ENCODE assay signal across 8 mouse cellular contexts in genomic region chr8:70585258-70585652, GRCm38 (mm10). TPM values are rescaled to one million over a fixed set of nuclear protein-coding genes. Genes with fewer than 3 reads are reported as not detected.
DNase-seq lines count a peak whose midpoint lies in the region; ATAC-seq and TF ChIP-seq lines count a peak whose summit lies in the region.

No protein-coding gene starts in this region.

- H3K4me2 ChIP-seq in forebrain, postnatal 0 days (ENCODE audit: low read depth), result no peak overlapping the region
- H3K4me2 ChIP-seq in liver, embryonic 13.5 days, result no peak overlapping the region
- no peak overlapping the region for H3K4me2 ChIP-seq in neural tube, embryonic 11.5 days (ENCODE audit: low read depth)

- H3K4me3 ChIP-seq in thymus, adult 2 months (ENCODE audit: control insufficient read depth, insufficient read depth, low read length), result no peak overlapping the region
- H3K4me3 ChIP-seq in forebrain, postnatal 0 days (ENCODE audit: low read depth, low read length), result no peak overlapping the region
- H3K4me3 ChIP-seq in liver, embryonic 13.5 days (replicated peaks), result no peak overlapping the region
- H3K4me3 ChIP-seq in neural tube, embryonic 11.5 days (ENCODE audit: low read depth, low read length), result no peak overlapping the region

- no peaks in the 10 kb centered on the region for H3K4me1 ChIP-seq in thymus, adult 2 months (replicated peaks; ENCODE audit: control insufficient read depth, insufficient read depth, low read length)
- H3K4me1 ChIP-seq in forebrain, postnatal 0 days (ENCODE audit: insufficient read depth), result no peaks in the 10 kb centered on the region
- H3K4me1 ChIP-seq in liver, embryonic 13.5 days (replicated peaks), result no peaks in the 10 kb centered on the region
- H3K4me1 ChIP-seq in neural tube, embryonic 11.5 days (ENCODE audit: control insufficient read depth, insufficient read depth, low read length), result no peaks in the 10 kb centered on the region

- TF ChIP-seq POLR2A in thymus, adult 2 months (IDR thresholded peaks at IDR 0.05; ENCODE audit: control insufficient read depth, extremely low read depth, insufficient read depth, low read length, poor library complexity), result no peak

- H3K36me3 ChIP-seq in thymus, adult 2 months (ENCODE audit: control insufficient read depth, insufficient read depth, low read length), result peaks cover 30% of the 10 kb centered on the region
- peaks cover 69% of the 10 kb centered on the region for H3K36me3 ChIP-seq in forebrain, postnatal 0 days (ENCODE audit: insufficient read depth)
- peaks cover 99% of the 10 kb centered on the region for H3K36me3 ChIP-seq in liver, embryonic 13.5 days
- peaks cover 23% of the 10 kb centered on the region for H3K36me3 ChIP-seq in neural tube, embryonic 11.5 days (ENCODE audit: control insufficient read depth, insufficient read depth, low read length)

- peak; percentile 92 for TF ChIP-seq CTCF in thymus, adult 2 months (IDR thresholded peaks at IDR 0.05; ENCODE audit: borderline replicate concordance, control insufficient read depth, extremely low read depth, insufficient read depth, low read length, poor library complexity)
- TF ChIP-seq CTCF in forebrain, postnatal 0 days (IDR thresholded peaks at IDR 0.05; ENCODE audit: low read depth), result peak; percentile 74

- H3K27ac ChIP-seq in thymus, adult 2 months (ENCODE audit: control insufficient read depth, insufficient read depth, low read length), result no peak overlapping the region
- no peak overlapping the region for H3K27ac ChIP-seq in forebrain, postnatal 0 days (ENCODE audit: low read depth, low read length)
- no peak overlapping the region for H3K27ac ChIP-seq in liver, embryonic 13.5 days
- H3K27ac ChIP-seq in neural tube, embryonic 11.5 days (ENCODE audit: low read depth, low read length), result no peak overlapping the region

- no peak overlapping the region; the same call in 1 of the 2 replicates for H3K9ac ChIP-seq in forebrain, postnatal 0 days
- H3K9ac ChIP-seq in liver, embryonic 13.5 days, result no peak overlapping the region
- no peak overlapping the region for H3K9ac ChIP-seq in neural tube, embryonic 11.5 days (ENCODE audit: low read length)

- peak; percentile 83 for ATAC-seq in forebrain, postnatal 0 days
- ATAC-seq in liver, embryonic 13.5 days (ENCODE audit: low read depth), result 0 out of 2 replicates have a peak, but pooled peaks have one; percentile 2
- no peak for ATAC-seq in neural tube, embryonic 11.5 days (ENCODE audit: insufficient read depth, low FRiP score, low TSS enrichment)
- no peak for ATAC-seq in activated CD4-positive, CD25-positive, alpha-beta regulatory T cell, adult 4 months

- no peaks in the 10 kb centered on the region for H3K9me3 ChIP-seq in forebrain, postnatal 0 days (ENCODE audit: low read length)
- H3K9me3 ChIP-seq in liver, embryonic 13.5 days (replicated peaks), result no peaks in the 10 kb centered on the region
- H3K9me3 ChIP-seq in neural tube, embryonic 11.5 days (ENCODE audit: control insufficient read depth, low read length), result no peaks in the 10 kb centered on the region

- DNase-seq in thymus, adult 2 months, result peak; percentile 51
- DNase-seq in thymus, adult 18-20 months, result no peak
- DNase-seq in brain, adult 2 months (ENCODE audit: low read depth, low spot score), result peak; percentile 76
- peak; percentile 44 for DNase-seq in forebrain, postnatal 0 days
- peak; percentile 58 for DNase-seq in induced T-regulatory cell, adult 2 months (ENCODE audit: low read depth)
- DNase-seq in liver, embryonic 13.5 days, result no peak
- DNase-seq in neural tube, embryonic 11.5 days (ENCODE audit: low spot score), result peak; percentile 60

- H3K27me3 ChIP-seq in thymus, adult 2 months (ENCODE audit: control insufficient read depth, insufficient read depth, low read length), result no peaks in the 10 kb centered on the region
- no peaks in the 10 kb centered on the region for H3K27me3 ChIP-seq in forebrain, postnatal 0 days (ENCODE audit: insufficient read depth, low read length)
- H3K27me3 ChIP-seq in liver, embryonic 13.5 days, result no peaks in the 10 kb centered on the region
- H3K27me3 ChIP-seq in neural tube, embryonic 11.5 days (ENCODE audit: control insufficient read depth, insufficient read depth, low read length), result no peaks in the 10 kb centered on the region

- WGBS in thymus, adult 2 months, result 66% methylated on average over 7 of the region's 7 CpGs
- WGBS in forebrain, postnatal 0 days, result 37% methylated on average over 7 of the region's 7 CpGs
- 43% methylated on average over 7 of the region's 7 CpGs for WGBS in liver, embryonic 13.5 days (ENCODE audit: insufficient replicate concordance)
- 46% methylated on average over 7 of the region's 7 CpGs for WGBS in neural tube, embryonic 11.5 days

RNA-seq across cellular contexts. Expression of gene Isyna1, which starts 8.9 kb away (rescaled TPM):
- polyA plus RNA-seq in thymus, adult 2 months (2012; rRNA removed), result 185 and 201 TPM in 2 replicates
- total RNA-seq in forebrain, postnatal 0 days (2014; rRNA removed), result 127 and 136 TPM in 2 replicates
- polyA plus RNA-seq in forebrain, postnatal 0 days (2015; fragmentation: Nextera tagmentation; extraction: Ambion mirVana), result 93.3 and 106 TPM in 2 replicates
- polyA plus RNA-seq in liver, embryonic 13.5 days (2015; fragmentation: Nextera tagmentation; extraction: Ambion mirVana), result 82.8 and 84.9 TPM in 2 replicates
- polyA plus RNA-seq in neural tube, embryonic 11.5 days (2014; fragmentation: Nextera tagmentation; extraction: Ambion mirVana), result 87.9 and 90.7 TPM in 2 replicates
- 10 to 100 TPM; 19.3 to 44.6 TPM for polyA plus RNA-seq in activated CD4-positive, CD25-positive, alpha-beta regulatory T cell, adult 4 months (2017; shearing (Covaris generic))

RNA-seq across cellular contexts. Expression of gene Ssbp4, which starts 23.4 kb away (rescaled TPM):
- polyA plus RNA-seq in thymus, adult 2 months (2012; rRNA removed), result 392 and 506 TPM in 2 replicates
- 197 and 249 TPM in 2 replicates for total RNA-seq in forebrain, postnatal 0 days (2014; rRNA removed)
- polyA plus RNA-seq in forebrain, postnatal 0 days (2015; fragmentation: Nextera tagmentation; extraction: Ambion mirVana), result 204 and 221 TPM in 2 replicates
- polyA plus RNA-seq in liver, embryonic 13.5 days (2015; fragmentation: Nextera tagmentation; extraction: Ambion mirVana), result 54.2 and 62.4 TPM in 2 replicates
- 125 and 137 TPM in 2 replicates for polyA plus RNA-seq in neural tube, embryonic 11.5 days (2014; fragmentation: Nextera tagmentation; extraction: Ambion mirVana)
- polyA plus RNA-seq in activated CD4-positive, CD25-positive, alpha-beta regulatory T cell, adult 4 months (2017; shearing (Covaris generic)), result 10 to 100 TPM; 15.8 to 17.7 TPM

RNA-seq across cellular contexts. Expression of gene Lrrc25, which starts 30.7 kb away (rescaled TPM):
- 15.3 and 18.5 TPM in 2 replicates for polyA plus RNA-seq in thymus, adult 2 months (2012; rRNA removed)
- 1.4 and 2.8 TPM in 2 replicates for total RNA-seq in forebrain, postnatal 0 days (2014; rRNA removed)
- polyA plus RNA-seq in forebrain, postnatal 0 days (2015; fragmentation: Nextera tagmentation; extraction: Ambion mirVana), result 1.2 TPM in 2 replicates
- polyA plus RNA-seq in liver, embryonic 13.5 days (2015; fragmentation: Nextera tagmentation; extraction: Ambion mirVana), result 5.4 and 5.6 TPM in 2 replicates
- 0.85 and 1.2 TPM in 2 replicates for polyA plus RNA-seq in neural tube, embryonic 11.5 days (2014; fragmentation: Nextera tagmentation; extraction: Ambion mirVana)
- polyA plus RNA-seq in activated CD4-positive, CD25-positive, alpha-beta regulatory T cell, adult 4 months (2017; shearing (Covaris generic)), result 1 to 10 TPM in 1 of 2 experiments, under 1 TPM in 1; 0.54 to 1.0 TPM

RNA-seq across cellular contexts. Expression of gene Ell, which starts 46.0 kb away (rescaled TPM):
- polyA plus RNA-seq in thymus, adult 2 months (2012; rRNA removed), result 40.2 and 42.6 TPM in 2 replicates
- 16.2 and 18.4 TPM in 2 replicates for total RNA-seq in forebrain, postnatal 0 days (2014; rRNA removed)
- 9.7 and 11.0 TPM in 2 replicates for polyA plus RNA-seq in forebrain, postnatal 0 days (2015; fragmentation: Nextera tagmentation; extraction: Ambion mirVana)
- polyA plus RNA-seq in liver, embryonic 13.5 days (2015; fragmentation: Nextera tagmentation; extraction: Ambion mirVana), result 9.7 and 10.5 TPM in 2 replicates
- 18.8 and 22.2 TPM in 2 replicates for polyA plus RNA-seq in neural tube, embryonic 11.5 days (2014; fragmentation: Nextera tagmentation; extraction: Ambion mirVana)
- 10 to 100 TPM; 27.8 to 35.2 TPM for polyA plus RNA-seq in activated CD4-positive, CD25-positive, alpha-beta regulatory T cell, adult 4 months (2017; shearing (Covaris generic))

RNA-seq across cellular contexts. Expression of gene Gdf15, which starts 47.0 kb away (rescaled TPM):
- polyA plus RNA-seq in thymus, adult 2 months (2012; rRNA removed), result 6.7 and 7.5 TPM in 2 replicates
- total RNA-seq in forebrain, postnatal 0 days (2014; rRNA removed), result 0.90 TPM in 1 of 2 replicates, not detected in the other
- 0.18 and 0.26 TPM in 2 replicates for polyA plus RNA-seq in forebrain, postnatal 0 days (2015; fragmentation: Nextera tagmentation; extraction: Ambion mirVana)
- 3.9 and 4.1 TPM in 2 replicates for polyA plus RNA-seq in liver, embryonic 13.5 days (2015; fragmentation: Nextera tagmentation; extraction: Ambion mirVana)
- 0.28 TPM in 1 of 2 replicates, not detected in the other for polyA plus RNA-seq in neural tube, embryonic 11.5 days (2014; fragmentation: Nextera tagmentation; extraction: Ambion mirVana)
- not detected for polyA plus RNA-seq in activated CD4-positive, CD25-positive, alpha-beta regulatory T cell, adult 4 months (2017; shearing (Covaris generic))

Comparison
In these comparisons a context has a peak if more than half of its experiments do, and no peak if none do; other contexts are left out.
1. DNase-seq: peak in thymus, adult 2 months (single experiment), brain, adult 2 months (single experiment), forebrain, postnatal 0 days (single experiment), induced T-regulatory cell, adult 2 months (single experiment) and neural tube, embryonic 11.5 days (single experiment); none in thymus, adult 18-20 months (0 of 2) and liver, embryonic 13.5 days (single experiment).
2. ATAC-seq: peak in forebrain, postnatal 0 days (single experiment) and liver, embryonic 13.5 days (single experiment); none in neural tube, embryonic 11.5 days (single experiment) and activated CD4-positive, CD25-positive, alpha-beta regulatory T cell, adult 4 months (single experiment).